ENCODE assay signal across 12 mouse cellular contexts in the genomic region with DNA sequence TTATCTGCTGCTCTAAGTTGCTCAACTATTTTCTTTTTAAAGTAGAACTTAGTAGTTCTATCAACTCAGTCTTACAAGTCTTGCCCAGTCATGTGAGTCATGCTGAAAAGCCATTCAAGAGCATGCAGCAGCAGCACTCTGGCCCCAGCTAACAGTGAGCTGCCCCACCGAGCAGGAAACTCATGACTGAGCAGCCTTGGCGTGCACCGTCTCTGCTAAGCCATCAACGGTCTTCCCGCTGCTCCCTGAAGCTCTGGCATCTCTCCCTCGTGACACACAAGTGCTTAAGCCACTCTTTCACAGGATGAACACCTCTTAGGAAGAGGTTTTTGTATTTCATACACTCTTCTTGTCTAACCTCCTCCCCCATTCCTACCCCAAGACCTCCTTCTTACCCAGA. TPM values are rescaled to one million over a fixed set of nuclear protein-coding genes. Genes with fewer than 3 reads are reported as not detected.
DNase-seq lines count a peak whose midpoint lies in the region; ATAC-seq and TF ChIP-seq lines count a peak whose summit lies in the region.
"Had no signal": no experiment of that assay in that cellular context is flagged by ENCODE, and none has a peak within 500 bp of the region (broad histone marks: within the 10 kb centered on the region; RNA-seq: fewer than 3 reads in every experiment).

No protein-coding gene starts in this region.

- no peak overlapping the region for H3K27ac ChIP-seq in lung, embryonic 16.5 days (ENCODE audit: low read length)
- H3K27ac ChIP-seq in intestine, postnatal 0 days (ENCODE audit: low read depth, low read length): no peak overlapping the region
- no peak overlapping the region for H3K27ac ChIP-seq in stomach, postnatal 0 days (replicated peaks)
- H3K27ac ChIP-seq: neural tube, embryonic 15.5 days had no signal

- peaks cover 16% of the 10 kb centered on the region for H3K36me3 ChIP-seq in lung, embryonic 16.5 days (ENCODE audit: control insufficient read depth, insufficient read depth, low read length)
- H3K36me3 ChIP-seq in intestine, postnatal 0 days (ENCODE audit: control insufficient read depth, insufficient read depth): peaks cover 21% of the 10 kb centered on the region
- H3K36me3 ChIP-seq in stomach, postnatal 0 days (ENCODE audit: control insufficient read depth, insufficient read depth, low read length): peaks cover 7% of the 10 kb centered on the region; the same call in 1 of the 2 replicates

- H3K4me3 ChIP-seq in lung, embryonic 16.5 days (ENCODE audit: low read length): no peak overlapping the region
- H3K4me3 ChIP-seq in intestine, postnatal 0 days (ENCODE audit: low read depth, low read length): no peak overlapping the region
- H3K4me3 ChIP-seq in stomach, postnatal 0 days (ENCODE audit: low read depth, low read length): no peak overlapping the region
- H3K4me3 ChIP-seq: neural tube, embryonic 15.5 days had no signal

- H3K4me2 ChIP-seq in lung, embryonic 16.5 days (ENCODE audit: low read depth, low read length): no peak overlapping the region
- H3K4me2 ChIP-seq in intestine, postnatal 0 days (replicated peaks; ENCODE audit: low read depth): no peak overlapping the region
- no peak overlapping the region for H3K4me2 ChIP-seq in stomach, postnatal 0 days (replicated peaks; ENCODE audit: low read depth)
- H3K4me2 ChIP-seq: midbrain, embryonic 11.5 days; neural tube, embryonic 15.5 days had no signal

- no peaks in the 10 kb centered on the region for H3K27me3 ChIP-seq in lung, embryonic 16.5 days (ENCODE audit: control insufficient read depth, insufficient read depth, low read depth, low read length)
- H3K27me3 ChIP-seq in intestine, postnatal 0 days (replicated peaks; ENCODE audit: control insufficient read depth, insufficient read depth, low read length): no peaks in the 10 kb centered on the region
- H3K27me3 ChIP-seq in stomach, postnatal 0 days (ENCODE audit: control insufficient read depth, insufficient read depth, low read length): no peaks in the 10 kb centered on the region
- H3K27me3 ChIP-seq: neural tube, embryonic 15.5 days had no signal

- peak; percentile 75; the same call in 1 of the 2 replicates for ATAC-seq in lung, embryonic 16.5 days (ENCODE audit: low read depth)
- ATAC-seq in intestine, postnatal 0 days: peak; percentile 39; the same call in 1 of the 2 replicates
- ATAC-seq in stomach, postnatal 0 days (ENCODE audit: low FRiP score, low TSS enrichment): peak; percentile 56; the same call in 1 of the 2 replicates

- no peak for TF ChIP-seq CTCF in intestine, postnatal 0 days (IDR thresholded peaks at IDR 0.05; ENCODE audit: low read depth)
- no peak for TF ChIP-seq CTCF in stomach, postnatal 0 days (IDR thresholded peaks at IDR 0.05; ENCODE audit: low read depth)

- H3K9me3 ChIP-seq in lung, embryonic 16.5 days (ENCODE audit: control insufficient read depth, low read length): no peaks in the 10 kb centered on the region
- no peaks in the 10 kb centered on the region for H3K9me3 ChIP-seq in intestine, postnatal 0 days (ENCODE audit: control insufficient read depth)
- no peaks in the 10 kb centered on the region for H3K9me3 ChIP-seq in stomach, postnatal 0 days (ENCODE audit: control insufficient read depth, low read length)
- H3K9me3 ChIP-seq: G1E; neural tube, embryonic 15.5 days had no signal

- WGBS in lung, embryonic 16.5 days: 36% methylated on average over 6 of the region's 6 CpGs
- 26% methylated on average over 6 of the region's 6 CpGs for WGBS in intestine, postnatal 0 days
- WGBS in stomach, postnatal 0 days: 27% methylated on average over 6 of the region's 6 CpGs

- no peak overlapping the region for H3K9ac ChIP-seq in lung, embryonic 16.5 days (ENCODE audit: low read length)
- no peak overlapping the region for H3K9ac ChIP-seq in intestine, postnatal 0 days (ENCODE audit: low read depth, low read length)
- no peak overlapping the region for H3K9ac ChIP-seq in stomach, postnatal 0 days (ENCODE audit: low read length)
- H3K9ac ChIP-seq: neural tube, embryonic 15.5 days had no signal

- H3K4me1 ChIP-seq in lung, embryonic 16.5 days (replicated peaks; ENCODE audit: control insufficient read depth, insufficient read depth, low read length): peaks cover 15% of the 10 kb centered on the region
- H3K4me1 ChIP-seq in intestine, postnatal 0 days (replicated peaks; ENCODE audit: control insufficient read depth, insufficient read depth, low read length): 0 out of 2 replicates have a peak, but pooled peaks cover 3% of the 10 kb centered on the region
- no peaks in the 10 kb centered on the region for H3K4me1 ChIP-seq in stomach, postnatal 0 days (replicated peaks; ENCODE audit: control insufficient read depth, insufficient read depth)
- H3K4me1 ChIP-seq: neural tube, embryonic 15.5 days had no signal

- no peak for DNase-seq in lung, postnatal 25 days (ENCODE audit: low spot score)
- DNase-seq in adrenal gland, postnatal 36 days: peak; percentile 54 to 61
- no peak for DNase-seq in stomach, postnatal 0 days (ENCODE audit: low spot score)
- DNase-seq in frontal cortex, postnatal 25 days (ENCODE audit: low spot score in 2 of 2): no peak
- DNase-seq in ovary, postnatal 14 days (ENCODE audit: low spot score): no peak
- DNase-seq: liver; thymus, postnatal 25 days had no signal

- TF ChIP-seq EP300 in stomach, postnatal 0 days (optimal IDR thresholded peaks at IDR 0.05): no peak

RNA-seq across cellular contexts. Expression of gene Tmem245, which starts 10.1 kb away (rescaled TPM):
- 9.5 and 10.8 TPM in 2 replicates for polyA plus RNA-seq in lung, embryonic 16.5 days (2015; fragmentation: Nextera tagmentation; extraction: Ambion mirVana)
- total RNA-seq in adrenal gland, postnatal 36 days (2021): 10 to 100 TPM; 48.4 to 52.9 TPM
- 3.3 and 3.6 TPM in 2 replicates for polyA plus RNA-seq in intestine, postnatal 0 days (2015; fragmentation: Nextera tagmentation; extraction: Ambion mirVana)
- polyA plus RNA-seq in stomach, postnatal 0 days (2015; fragmentation: Nextera tagmentation; extraction: Ambion mirVana): 4.0 and 4.9 TPM in 2 replicates

RNA-seq across cellular contexts. Expression of gene Frrs1l, which starts 53.1 kb away (rescaled TPM):
- polyA plus RNA-seq in lung, embryonic 16.5 days (2015; fragmentation: Nextera tagmentation; extraction: Ambion mirVana): 1.9 and 2.9 TPM in 2 replicates
- under 1 TPM; 0.23 to 0.40 TPM for total RNA-seq in adrenal gland, postnatal 36 days (2021)
- 0.18 TPM in 2 replicates for polyA plus RNA-seq in intestine, postnatal 0 days (2015; fragmentation: Nextera tagmentation; extraction: Ambion mirVana)
- 0.21 TPM in 2 replicates for polyA plus RNA-seq in stomach, postnatal 0 days (2015; fragmentation: Nextera tagmentation; extraction: Ambion mirVana)
- polyA plus RNA-seq: G1E had no signal

Comparison
In these comparisons a context has a peak if more than half of its experiments do, and no peak if none do; other contexts are left out.
1. DNase-seq: peak in adrenal gland, postnatal 36 days (2 of 2); none in lung, postnatal 25 days (single experiment), stomach, postnatal 0 days (single experiment), frontal cortex, postnatal 25 days (0 of 2) and ovary, postnatal 14 days (single experiment).
2. Peak in every context shown above with its lines, with median percentiles within 50 percentile points of each other: ATAC-seq.